Mouse (Mus musculus) embryonic facial prominence, embryonic 12.5 days (tissue): ENCODE results near the gene Rnft2. TPM values are rescaled to one million over a fixed set of nuclear protein-coding genes. Genes with fewer than 3 reads are reported as not detected.

Experiments used
- ATAC-seq: fragments of 200-750 bp; cut with Nextera tagmentation; 2 replicates; pipeline ENCODE4 v1.8.0; 2017; ENCODE audit not compliant: insufficient number of reproducible peaks, insufficient read depth, low FRiP score, low TSS enrichment
- H3K27ac ChIP-seq: fragments of 300-500 bp; sonication (generic); 2 replicates; pipeline ENCODE4 v1.5.1; 2016; ENCODE audit warnings: mild to moderate bottlenecking
- H3K27me3 ChIP-seq: fragments of 300-500 bp; sonication (generic); 2 replicates; pipeline ENCODE4 v1.6.1; 2016; ENCODE audit warnings: mild to moderate bottlenecking, moderate library complexity
- H3K36me3 ChIP-seq: fragments of 300-500 bp; sonication (generic); 2 replicates; pipeline ENCODE4 v1.6.1; 2016; ENCODE audit warnings: mild to moderate bottlenecking
- H3K4me1 ChIP-seq: fragments of 300-500 bp; sonication (generic); 2 replicates; pipeline ENCODE4 v1.6.1; 2016
- H3K4me2 ChIP-seq: fragments of 300-500 bp; sonication (generic); replicated peaks from 2 replicates; pipeline ENCODE4 v1.6.1; 2016; ENCODE audit warnings: mild to moderate bottlenecking, moderate library complexity
- H3K4me3 ChIP-seq: fragments of 300-500 bp; sonication (generic); 2 replicates; pipeline ENCODE4 v1.5.1; 2016; ENCODE audit warnings: mild to moderate bottlenecking
- H3K9ac ChIP-seq: fragments of 300-500 bp; sonication (generic); 2 replicates; pipeline ENCODE4 v1.6.1; 2016; ENCODE audit warnings: mild to moderate bottlenecking, moderate library complexity
- H3K9me3 ChIP-seq: fragments of 300-500 bp; sonication (generic); 2 replicates; pipeline ENCODE4 v1.6.1; 2016; ENCODE audit warnings: mild to moderate bottlenecking, moderate library complexity
- WGBS: fragments of 180-500 bp; shearing (Covaris S2); methylation state at CpG from one replicate; pipeline ENCODE4 v1.1.7; 2016; 5-methylcytosine and 5-hydroxymethylcytosine counted together
- polyA plus RNA-seq: library from polyadenylated mRNA; unstranded; fragments of >200 nt; fragmentation: Nextera tagmentation; extraction: Ambion mirVana; gene quantifications from 2 replicates; pipeline ENCODE4 v1.2.1, GENCODE M21; 2016

The Rnft2 gene
- polyA plus RNA-seq, 1 experiment from 2014 or later, result 5.7 TPM

DNA sequence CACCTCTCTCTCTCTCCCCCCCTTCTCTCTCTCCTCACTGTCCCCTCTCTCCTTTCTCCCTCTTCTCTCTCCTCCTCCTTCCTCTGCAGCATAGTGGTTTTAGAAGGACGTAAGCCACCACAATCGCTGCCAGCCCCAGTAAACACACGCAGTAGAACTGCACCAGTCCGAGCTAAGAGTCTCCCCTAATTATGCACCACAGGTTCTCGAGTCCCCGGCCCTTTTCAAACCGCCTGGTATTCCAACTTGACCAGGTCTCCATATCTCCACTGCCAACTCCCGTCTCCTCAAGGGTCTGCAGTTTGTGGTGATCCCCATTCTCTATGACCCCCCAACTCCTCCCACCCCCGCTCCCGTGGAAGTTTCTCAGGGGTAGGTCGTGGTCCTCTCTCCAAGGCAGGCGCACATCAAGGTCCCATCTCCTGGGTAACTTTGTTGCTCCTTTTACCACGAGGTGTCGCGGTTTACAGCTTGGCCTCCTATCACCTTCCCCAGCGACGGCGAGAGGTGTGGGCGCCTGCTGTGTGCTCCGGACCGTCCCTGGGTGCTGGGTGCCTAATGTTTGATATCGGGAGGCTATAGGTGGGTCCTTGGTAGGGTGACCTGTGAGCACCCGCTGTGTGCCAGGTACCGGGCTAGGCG, 73.9 kb downstream of the Rnft2 start:
- no peak overlapping the region for H3K27ac ChIP-seq
- no peaks in the 10 kb centered on the region for H3K36me3 ChIP-seq
- WGBS, result under 1% methylated on average over 25 of the region's 25 CpGs
- H3K27me3 ChIP-seq, result peaks cover 86% of the 10 kb centered on the region
- no peak for ATAC-seq
- peaks cover 26% of the 10 kb centered on the region for H3K4me1 ChIP-seq
- peak overlapping the region; percentile 35 for H3K4me3 ChIP-seq
- peaks cover 3% of the 10 kb centered on the region; the same call in 1 of the 2 replicates for H3K9me3 ChIP-seq
- H3K9ac ChIP-seq, result no peak overlapping the region
- peak overlapping the region; percentile 51 for H3K4me2 ChIP-seq

GRCm38 (mm10) chr5:118169222-118170221, 75.4 kb downstream of the Rnft2 start:
- no peak for ATAC-seq

DNA sequence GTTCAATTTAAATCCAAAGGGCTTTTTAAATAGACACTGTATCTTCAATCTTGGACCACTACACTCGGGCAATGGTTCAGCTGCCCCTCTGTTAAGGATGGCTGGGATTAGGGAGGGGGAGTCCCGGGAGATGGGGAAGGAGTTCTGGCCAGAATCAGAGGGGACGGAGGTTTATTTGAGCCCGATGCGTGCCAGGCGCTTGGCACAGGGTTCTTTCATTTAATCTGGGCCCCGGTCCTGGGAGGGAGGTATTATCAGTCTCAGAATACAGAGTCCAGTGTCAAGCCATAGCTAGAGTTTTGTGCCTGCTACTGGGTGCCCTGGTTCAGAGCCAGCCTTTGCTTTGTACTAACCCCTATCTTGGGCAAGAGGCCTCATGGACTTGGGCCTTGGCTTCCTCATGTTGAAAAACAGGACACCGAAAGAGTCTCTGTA, 77.3 kb downstream of the Rnft2 start:
- no peak for ATAC-seq
- no peaks in the 10 kb centered on the region for H3K36me3 ChIP-seq
- H3K4me1 ChIP-seq, result peaks cover 20% of the 10 kb centered on the region
- no peak overlapping the region for H3K4me2 ChIP-seq
- peaks cover 81% of the 10 kb centered on the region for H3K27me3 ChIP-seq
- H3K9me3 ChIP-seq, result peaks cover 3% of the 10 kb centered on the region; the same call in 1 of the 2 replicates
- no peak overlapping the region for H3K4me3 ChIP-seq
- WGBS, result 67% methylated on average over 8 of the region's 8 CpGs
- H3K9ac ChIP-seq, result no peak overlapping the region
- H3K27ac ChIP-seq, result no peak overlapping the region

More at GRCm38 (mm10) chr5:118169222-118170221, 75.4 kb downstream of the Rnft2 start:
- no peaks in the 10 kb centered on the region for H3K36me3 ChIP-seq
- H3K27me3 ChIP-seq, result peaks cover 89% of the 10 kb centered on the region
- H3K4me3 ChIP-seq, result peak overlapping the region; percentile 45
- peak overlapping the region; percentile 96 for H3K4me2 ChIP-seq
- peaks cover 23% of the 10 kb centered on the region for H3K4me1 ChIP-seq
- WGBS, result under 1% methylated on average over 107 of the region's 117 CpGs
- H3K27ac ChIP-seq, result no peak overlapping the region
- H3K9me3 ChIP-seq, result peaks cover 3% of the 10 kb centered on the region; the same call in 1 of the 2 replicates
- peak overlapping the region; percentile 53 for H3K9ac ChIP-seq

GRCm38 (mm10) chr5:118165462-118165861, 79.5 kb downstream of the Rnft2 start:
- H3K9me3 ChIP-seq, result no peaks in the 10 kb centered on the region
- H3K9ac ChIP-seq, result no peak overlapping the region
- no peak overlapping the region for H3K27ac ChIP-seq
- no peak for ATAC-seq
- no peak overlapping the region for H3K4me3 ChIP-seq
- no peaks in the 10 kb centered on the region for H3K36me3 ChIP-seq
- 0 out of 2 replicates have a peak, but pooled peaks cover 7% of the 10 kb centered on the region for H3K4me1 ChIP-seq
- H3K27me3 ChIP-seq, result peaks cover 78% of the 10 kb centered on the region
- no peak overlapping the region for H3K4me2 ChIP-seq

- Histone ChIP-seq H3K36me3 (no peaks in the 10 kb centered on the region), H3K9me3 (no peaks in the 10 kb centered on the region), H3K4me2 (no peak within 1 kb of the TSS), H3K27ac (no peak within 1 kb of the TSS), H3K27me3 (peaks cover 75% of the 10 kb centered on the region), H3K4me1 (0 out of 2 replicates have a peak, but pooled peaks cover 7% of the 10 kb centered on the region), H3K9ac (no peak within 1 kb of the TSS), H3K4me3 (no peak within 1 kb of the TSS)
- ATAC-seq, result no peak
- WGBS, result 73% methylated on average over 12 of the region's 12 CpGs
These were observed 80.3 kb downstream of the Rnft2 start, which contains the start of gene Hrk for GRCm38 (mm10) chr5:118164581-118164980. Gene Hrk, plus strand, starts transcription at chr5:118164648.

- Histone ChIP-seq H3K4me3 (no peak overlapping the region), H3K36me3 (no peaks in the 10 kb centered on the region), H3K9me3 (no peaks in the 10 kb centered on the region), H3K9ac (no peak overlapping the region), H3K4me2 (no peak overlapping the region), H3K4me1 (no peaks in the 10 kb centered on the region), H3K27me3 (peaks cover 44% of the 10 kb centered on the region), H3K27ac (no peak overlapping the region)
- 44% methylated on average over 4 of the region's 4 CpGs for WGBS
- no peak for ATAC-seq
These were observed 84.2 kb downstream of the Rnft2 start for GRCm38 (mm10) chr5:118160691-118161090.

- Histone ChIP-seq H3K4me2 (no peak overlapping the region), H3K4me1 (peaks cover 12% of the 10 kb centered on the region), H3K27me3 (peaks cover 21% of the 10 kb centered on the region), H3K4me3 (no peak overlapping the region), H3K27ac (no peak overlapping the region), H3K36me3 (0 out of 2 replicates have a peak, but pooled peaks cover 5% of the 10 kb centered on the region), H3K9me3 (no peaks in the 10 kb centered on the region), H3K9ac (no peak overlapping the region)
- ATAC-seq, result no peak
- 68% methylated on average over 4 of the region's 4 CpGs for WGBS
These were observed 87.9 kb downstream of the Rnft2 start for GRCm38 (mm10) chr5:118156976-118157375.

GRCm38 (mm10) chr5:118155565-118155947, 89.4 kb downstream of the Rnft2 start:
- peaks cover 12% of the 10 kb centered on the region for H3K4me1 ChIP-seq
- H3K9ac ChIP-seq, result 0 out of 2 replicates have a peak overlapping the region, but pooled peaks have one; percentile 92
- H3K27ac ChIP-seq, result no peak overlapping the region
- H3K9me3 ChIP-seq, result no peaks in the 10 kb centered on the region
- peaks cover 12% of the 10 kb centered on the region; the same call in 1 of the 2 replicates for H3K36me3 ChIP-seq
- H3K4me3 ChIP-seq, result peak overlapping the region; percentile 98
- H3K4me2 ChIP-seq, result peak overlapping the region; percentile 75
- H3K27me3 ChIP-seq, result peaks cover 8% of the 10 kb centered on the region; the same call in 1 of the 2 replicates
- no peak for ATAC-seq
- WGBS, result 17% methylated on average over 9 of the region's 9 CpGs

- peaks cover 12% of the 10 kb centered on the region for H3K4me1 ChIP-seq
- under 1% methylated on average over 66 of the region's 67 CpGs for WGBS
- H3K27me3 ChIP-seq, result peaks cover 4% of the 10 kb centered on the region; the same call in 1 of the 2 replicates
- H3K9me3 ChIP-seq, result no peaks in the 10 kb centered on the region
- peaks cover 12% of the 10 kb centered on the region; the same call in 1 of the 2 replicates for H3K36me3 ChIP-seq
- peak within 1 kb of the TSS; percentile 75 for H3K4me2 ChIP-seq
- H3K4me3 ChIP-seq, result peak within 1 kb of the TSS; percentile 98
- peak within 1 kb of the TSS; percentile 92 for H3K9ac ChIP-seq
- peak within 1 kb of the TSS; percentile 65; the same call in 1 of the 2 replicates for H3K27ac ChIP-seq
- ATAC-seq, result peak; percentile 83; the same call in 1 of the 2 replicates
These were observed 89.9 kb downstream of the Rnft2 start, which contains the start of gene Fbxw8 for GRCm38 (mm10) chr5:118154839-118155564. Gene Fbxw8, minus strand, starts transcription at chr5:118155464.

GRCm38 (mm10) chr5:118149711-118150110, 95.2 kb downstream of the Rnft2 start:
- no peak for ATAC-seq
- 74% methylated on average over 3 of the region's 3 CpGs for WGBS
- H3K4me3 ChIP-seq, result no peak overlapping the region
- H3K9ac ChIP-seq, result no peak overlapping the region
- no peaks in the 10 kb centered on the region for H3K9me3 ChIP-seq
- peaks cover 16% of the 10 kb centered on the region; the same call in 1 of the 2 replicates for H3K36me3 ChIP-seq
- no peaks in the 10 kb centered on the region for H3K27me3 ChIP-seq
- H3K4me1 ChIP-seq, result peaks cover 27% of the 10 kb centered on the region
- no peak overlapping the region for H3K4me2 ChIP-seq
- H3K27ac ChIP-seq, result no peak overlapping the region

DNA sequence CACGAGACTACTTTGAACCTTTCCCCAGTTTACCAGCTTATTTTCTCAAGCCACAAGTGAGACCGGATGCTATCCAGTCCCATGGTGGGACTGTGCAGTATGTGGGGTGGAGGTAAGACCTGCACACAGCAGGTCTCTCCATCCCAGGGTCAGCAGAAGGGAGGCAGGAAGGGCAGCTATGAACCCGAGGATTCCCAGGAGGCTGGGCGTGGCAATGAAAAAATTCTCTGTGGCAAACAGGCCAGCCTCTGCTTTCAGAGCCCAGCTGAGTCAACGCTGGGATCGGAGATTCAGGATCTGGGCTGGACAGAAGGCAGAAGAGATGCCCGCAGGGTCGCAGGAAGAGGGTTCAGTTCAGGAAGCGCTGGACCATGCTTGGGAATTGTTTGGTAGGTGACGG, 97.7 kb downstream of the Rnft2 start:
- Histone ChIP-seq H3K9me3 (no peaks in the 10 kb centered on the region), H3K36me3 (peaks cover 20% of the 10 kb centered on the region), H3K4me2 (no peak overlapping the region), H3K9ac (no peak overlapping the region), H3K4me1 (peaks cover 17% of the 10 kb centered on the region), H3K27ac (no peak overlapping the region), H3K27me3 (no peaks in the 10 kb centered on the region), H3K4me3 (no peak overlapping the region)
- WGBS, result 80% methylated on average over 10 of the region's 10 CpGs
- ATAC-seq, result no peak
